Mouse (Mus musculus) liver, embryonic 14.5 days (tissue): ENCODE data around the gene Ccdc87.

Experiments used
- CTCF ChIP-seq: IDR thresholded peaks from 2 replicates; pipeline ENCODE4 v1.5.1; 2016; ENCODE audit warnings: antibody characterized with exemption, low read depth, control low read depth
- EP300 ChIP-seq: IDR thresholded peaks from 2 replicates; pipeline ENCODE4 v1.6.1; 2016; ENCODE audit warnings: antibody characterized with exemption, low read depth

DNA sequence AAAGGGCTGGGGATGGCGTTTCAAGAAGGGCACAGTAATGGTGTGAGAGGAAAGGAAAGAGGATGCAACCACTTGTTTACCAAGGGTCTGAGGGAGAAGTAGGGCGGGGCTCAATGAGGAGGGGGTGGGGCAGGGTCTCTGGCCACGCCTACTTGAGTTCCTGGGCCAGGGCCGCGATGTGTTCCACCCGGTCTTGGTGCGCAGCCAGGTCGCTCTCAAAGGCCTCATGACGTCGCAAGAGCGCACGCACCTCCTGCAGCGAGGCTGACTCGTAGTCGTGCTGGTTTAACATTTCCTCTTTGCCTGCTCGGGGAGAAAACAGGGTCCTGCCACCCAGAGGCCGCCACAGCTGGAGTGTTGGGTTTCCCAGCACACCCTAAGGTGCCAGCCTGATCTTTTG is 26.0 kb downstream of the Ccdc87 start:
- TF ChIP-seq EP300: no peak
- no peak for TF ChIP-seq CTCF
